Mouse (Mus musculus): Measurements from ENCODE around the gene Lacc1.

DNA sequence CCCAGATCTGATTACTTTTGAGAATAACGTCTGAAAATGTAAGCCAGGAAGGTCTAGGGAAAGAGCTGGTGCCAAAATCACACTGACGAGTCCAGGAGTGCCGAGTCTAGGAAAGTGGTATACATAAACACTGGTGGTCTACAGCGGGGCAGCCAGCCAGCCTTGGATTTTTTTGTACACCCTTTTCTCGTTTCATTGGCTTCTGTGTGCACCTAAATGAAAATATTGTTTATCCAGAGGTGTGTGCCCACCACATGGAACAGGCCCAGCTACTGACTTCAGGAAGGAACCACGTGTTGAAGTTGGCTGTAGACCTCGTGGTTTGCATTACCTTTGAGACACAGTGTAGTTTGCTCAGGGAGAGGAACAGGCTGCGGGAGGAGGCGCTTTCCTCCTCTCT is 57.1 kb downstream of the Lacc1 start:
- TF ChIP-seq POLR2A (IDR thresholded peaks at IDR 0.05; ENCODE audit: borderline replicate concordance, insufficient read depth, low read length) (no peak), CTCF (IDR thresholded peaks at IDR 0.05; ENCODE audit: borderline replicate concordance, insufficient read depth, low read depth, low read length) (no peak)

Measured in cerebellum, adult 2 months (tissue).